Mouse (Mus musculus) lung, embryonic 14.5 days (tissue): ENCODE measurements at regions not wholly inside any gene's neighbourhood (a gene's known extent, or its start where the extent isn't known, plus 50 kb on each side); places are given as distances from the start of the nearest gene placed in this dataset.

Source experiments
- ATAC-seq: fragments of 200-750 bp; cut with Nextera tagmentation; 2 replicates; pipeline ENCODE4 v1.8.0; 2017; ENCODE audit warnings: mild to moderate bottlenecking, moderate TSS enrichment, moderate library complexity; ENCODE audit not compliant: insufficient read depth
- DNase-seq: peaks from one replicate; pipeline ENCODE4 v3.0.0-alpha.2; 2015
- H3K27ac ChIP-seq: fragments of 300-500 bp; sonication (generic); 2 replicates; pipeline ENCODE4 v1.5.1; 2014; ENCODE audit warnings: low read depth, mild to moderate bottlenecking, moderate library complexity
- H3K27me3 ChIP-seq: fragments of 300-500 bp; sonication (generic); 2 replicates; pipeline ENCODE4 v1.6.1; 2014; ENCODE audit warnings: low read length, control low read depth; ENCODE audit not compliant: insufficient read depth
- H3K36me3 ChIP-seq: fragments of 300-500 bp; sonication (generic); 2 replicates; pipeline ENCODE4 v1.6.1; 2014; ENCODE audit warnings: control low read depth; ENCODE audit not compliant: insufficient read depth
- H3K4me1 ChIP-seq: fragments of 300-500 bp; sonication (generic); 2 replicates; pipeline ENCODE4 v1.6.1; 2014; ENCODE audit warnings: antibody characterized with exemption, control low read depth; ENCODE audit not compliant: insufficient read depth
- H3K4me2 ChIP-seq: fragments of 300-500 bp; sonication (generic); 2 replicates; pipeline ENCODE4 v1.6.1; 2014; ENCODE audit warnings: mild to moderate bottlenecking
- H3K4me3 ChIP-seq: fragments of 300-500 bp; sonication (generic); 2 replicates; pipeline ENCODE4 v1.5.1; 2014; ENCODE audit warnings: low read depth, low read length
- H3K9ac ChIP-seq: fragments of 300-500 bp; sonication (generic); 2 replicates; pipeline ENCODE4 v1.6.1; 2014
- H3K9me3 ChIP-seq: fragments of 300-500 bp; sonication (generic); 2 replicates; pipeline ENCODE4 v1.6.1; 2016; ENCODE audit warnings: low read depth, low read length, control low read depth
- CTCF ChIP-seq: IDR thresholded peaks from 2 replicates; pipeline ENCODE4 v1.5.1; 2016; ENCODE audit warnings: antibody characterized with exemption, low read depth
- WGBS: fragments of 180-500 bp; shearing (Covaris S2); extraction: QIAGEN DNeasy Blood & Tissue Kit; methylation state at CpG from one replicate; pipeline ENCODE4 v1.1.7; 2014; 5-methylcytosine and 5-hydroxymethylcytosine counted together

DNA sequence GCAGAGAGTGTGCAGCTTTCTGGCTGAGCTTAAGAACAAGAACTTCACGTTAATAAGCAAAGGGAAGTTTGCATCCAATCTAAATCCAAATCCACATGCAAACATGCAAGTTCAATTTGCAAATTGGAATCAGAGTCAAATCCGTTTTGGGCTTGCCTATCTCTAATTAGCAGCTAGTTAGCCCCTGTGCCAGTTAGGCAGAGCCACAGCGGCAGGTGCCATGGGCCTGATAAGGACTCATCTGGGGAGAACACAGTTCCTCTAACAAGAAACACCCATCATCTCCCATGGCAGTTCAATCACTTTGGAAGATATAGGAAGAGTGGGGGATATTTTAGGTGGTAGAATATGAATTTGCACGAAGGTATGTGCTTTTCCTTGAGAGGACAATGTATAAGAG lies 168.0 kb upstream of the Dusp10 start:
- no peak for TF ChIP-seq CTCF
- no peak overlapping the region for H3K4me2 ChIP-seq

GRCm38 (mm10) chr1:183853956-183854613 lies 159.0 kb upstream of the Dusp10 start:
- Histone ChIP-seq H3K27ac (no peak overlapping the region), H3K27me3 (no peaks in the 10 kb centered on the region), H3K4me3 (no peak overlapping the region), H3K4me2 (no peak overlapping the region), H3K4me1 (no peaks in the 10 kb centered on the region), H3K36me3 (no peaks in the 10 kb centered on the region), H3K9me3 (no peaks in the 10 kb centered on the region), H3K9ac (no peak overlapping the region)
- DNase-seq (peak; percentile 30), ATAC-seq (no peak)
- TF ChIP-seq CTCF = no peak
- 71% methylated on average over 3 of the region's 3 CpGs for WGBS

More for the DNA sequence above, 168.0 kb upstream of the Dusp10 start:
- Histone ChIP-seq H3K4me1 (no peaks in the 10 kb centered on the region), H3K27me3 (no peaks in the 10 kb centered on the region), H3K9me3 (no peaks in the 10 kb centered on the region), H3K27ac (no peak overlapping the region), H3K36me3 (no peaks in the 10 kb centered on the region), H3K9ac (no peak overlapping the region), H3K4me3 (no peak overlapping the region)
- DNase-seq (no peak), ATAC-seq (no peak)
- 61% methylated on average over 4 of the region's 4 CpGs for WGBS

DNA sequence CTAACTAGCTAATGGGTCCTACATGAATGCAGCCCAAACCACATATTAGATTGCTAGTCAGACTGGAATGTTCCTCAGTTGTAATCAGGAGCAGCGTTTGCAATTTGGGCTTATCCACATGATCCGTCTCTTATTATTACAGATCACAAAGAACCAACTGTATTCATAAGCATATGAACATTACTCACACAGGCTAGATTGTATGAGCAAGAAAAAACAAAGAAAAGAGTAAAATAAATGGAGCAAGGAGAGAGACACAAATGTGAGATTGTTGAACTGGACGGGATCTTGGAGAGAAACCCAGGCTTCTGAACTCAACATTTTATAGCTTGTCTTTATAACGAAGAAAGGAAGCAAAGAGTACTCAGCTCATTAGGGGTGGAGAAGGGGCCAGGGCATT lies 148.0 kb upstream of the Dusp10 start:
- no peak for TF ChIP-seq CTCF
- WGBS = 83% methylated on average over 4 of the region's 4 CpGs
- Histone ChIP-seq H3K27ac (no peak overlapping the region), H3K4me1 (no peaks in the 10 kb centered on the region), H3K4me2 (no peak overlapping the region), H3K36me3 (no peaks in the 10 kb centered on the region), H3K27me3 (no peaks in the 10 kb centered on the region), H3K9me3 (no peaks in the 10 kb centered on the region), H3K9ac (no peak overlapping the region), H3K4me3 (no peak overlapping the region)
- DNase-seq = no peak
- no peak for ATAC-seq

DNA sequence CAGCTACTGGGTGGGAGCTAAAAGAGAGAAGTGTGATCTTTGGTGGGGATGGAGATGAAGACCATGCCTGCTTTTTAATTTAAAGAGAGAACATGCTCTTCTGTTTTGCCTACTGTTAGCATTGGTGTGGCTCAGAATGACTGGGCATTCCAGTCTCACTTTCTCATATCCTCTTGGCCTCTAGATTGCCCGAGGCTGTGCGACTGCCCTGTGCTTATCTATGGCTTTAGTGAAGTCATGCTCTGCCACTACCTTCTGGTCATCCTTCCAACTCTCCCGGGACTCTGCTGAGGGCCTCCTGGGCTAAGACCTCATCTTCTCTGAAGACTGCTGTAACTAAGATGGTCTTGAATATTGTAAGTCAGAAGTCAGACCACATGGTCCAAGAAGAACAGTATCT lies 147.5 kb upstream of the Dusp10 start:
- H3K4me2 ChIP-seq = no peak overlapping the region
- WGBS = 78% methylated on average over 3 of the region's 3 CpGs
- no peaks in the 10 kb centered on the region for H3K36me3 ChIP-seq
- H3K9me3 ChIP-seq = no peaks in the 10 kb centered on the region
- TF ChIP-seq CTCF = no peak
- H3K4me1 ChIP-seq = no peaks in the 10 kb centered on the region
- H3K9ac ChIP-seq = no peak overlapping the region
- H3K27me3 ChIP-seq = no peaks in the 10 kb centered on the region
- DNase-seq = no peak
- no peak overlapping the region for H3K27ac ChIP-seq
- H3K4me3 ChIP-seq = no peak overlapping the region
- no peak for ATAC-seq

DNA sequence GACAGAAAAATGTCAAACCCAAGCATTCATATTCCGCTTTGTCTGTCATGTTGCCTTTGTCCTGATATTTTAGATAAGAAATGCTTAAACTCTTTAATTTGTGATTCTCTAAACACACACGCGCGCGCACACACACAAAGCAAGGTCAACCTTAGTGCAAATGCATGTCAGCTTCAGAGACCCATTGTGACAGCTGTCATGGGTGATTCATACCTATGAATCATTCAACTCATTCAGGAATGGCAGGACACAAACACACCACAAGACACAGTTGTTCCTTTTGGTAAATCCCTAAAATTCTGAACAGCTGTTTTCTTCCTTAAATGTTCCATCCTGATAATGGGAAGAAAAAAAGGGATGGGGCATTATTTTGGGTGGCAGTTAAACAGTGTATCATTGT lies 144.1 kb upstream of the Dusp10 start:
- no peak overlapping the region for H3K9ac ChIP-seq
- no peak overlapping the region for H3K27ac ChIP-seq
- 95% methylated on average over 5 of the region's 5 CpGs for WGBS
- no peak overlapping the region for H3K4me2 ChIP-seq
- no peak overlapping the region for H3K4me3 ChIP-seq
- DNase-seq (no peak), ATAC-seq (no peak)
- H3K36me3 ChIP-seq = no peaks in the 10 kb centered on the region
- H3K4me1 ChIP-seq = no peaks in the 10 kb centered on the region
- TF ChIP-seq CTCF = no peak
- no peaks in the 10 kb centered on the region for H3K9me3 ChIP-seq
- H3K27me3 ChIP-seq = no peaks in the 10 kb centered on the region

DNA sequence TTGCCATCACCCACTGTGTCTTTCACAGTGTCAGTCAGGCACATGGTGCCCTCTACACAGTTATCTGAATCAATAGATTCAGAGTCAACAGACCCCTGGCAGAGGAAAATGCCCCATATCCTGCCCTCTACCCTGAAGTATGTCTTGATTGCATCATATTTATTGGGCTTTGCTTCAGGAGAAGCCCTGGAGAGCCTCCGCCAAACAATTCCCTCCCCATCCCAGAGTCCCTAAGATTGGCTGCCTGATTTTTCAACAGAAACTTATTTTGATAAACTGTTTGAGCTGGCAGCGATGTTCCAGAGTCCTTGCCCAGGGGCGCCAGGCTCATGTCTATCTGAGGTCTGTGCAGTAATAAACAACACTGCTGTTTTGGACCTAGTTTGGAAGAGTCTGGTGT lies 117.2 kb upstream of the Dusp10 start:
- Histone ChIP-seq H3K9ac (no peak overlapping the region), H3K27ac (no peak overlapping the region), H3K4me1 (no peaks in the 10 kb centered on the region), H3K4me2 (no peak overlapping the region), H3K9me3 (no peaks in the 10 kb centered on the region), H3K27me3 (no peaks in the 10 kb centered on the region), H3K36me3 (no peaks in the 10 kb centered on the region), H3K4me3 (no peak overlapping the region)
- WGBS = 84% methylated on average over 3 of the region's 3 CpGs
- TF ChIP-seq CTCF = no peak
- ATAC-seq (no peak), DNase-seq (no peak)

- Histone ChIP-seq H3K4me2 (no peak overlapping the region), H3K36me3 (no peaks in the 10 kb centered on the region), H3K4me3 (no peak overlapping the region), H3K27ac (no peak overlapping the region), H3K9me3 (no peaks in the 10 kb centered on the region), H3K27me3 (no peaks in the 10 kb centered on the region), H3K9ac (no peak overlapping the region), H3K4me1 (no peaks in the 10 kb centered on the region)
- TF ChIP-seq CTCF = no peak
- DNase-seq (no peak), ATAC-seq (no peak)
- 83% methylated on average over 3 of the region's 3 CpGs for WGBS
Measured at GRCm38 (mm10) chr1:183898091-183898490, 115.0 kb upstream of the Dusp10 start.

DNA sequence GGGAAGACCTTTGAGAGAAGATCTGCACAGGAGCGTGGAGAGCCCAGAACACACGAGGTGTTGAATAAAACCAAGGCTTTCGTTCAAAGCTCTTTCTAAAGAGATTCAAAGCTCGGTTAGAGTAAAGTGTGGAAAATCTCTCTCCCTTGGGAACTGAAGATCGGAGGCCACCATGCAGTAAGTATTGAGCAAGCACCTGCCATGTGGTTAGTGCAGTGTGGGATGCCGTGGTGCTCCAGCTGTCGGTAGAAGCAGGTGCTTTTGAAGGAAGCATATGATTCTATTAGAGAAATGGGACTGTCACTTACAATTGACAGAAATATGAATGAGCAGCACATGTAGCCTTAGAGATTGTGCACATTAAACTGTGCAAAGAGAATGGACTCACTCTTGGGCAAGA lies 108.5 kb upstream of the Dusp10 start:
- Histone ChIP-seq H3K4me1 (no peaks in the 10 kb centered on the region), H3K9me3 (no peaks in the 10 kb centered on the region), H3K36me3 (no peaks in the 10 kb centered on the region), H3K4me3 (no peak overlapping the region), H3K27me3 (no peaks in the 10 kb centered on the region), H3K27ac (no peak overlapping the region), H3K9ac (no peak overlapping the region), H3K4me2 (no peak overlapping the region)
- WGBS = 87% methylated on average over 7 of the region's 7 CpGs
- ATAC-seq (no peak), DNase-seq (no peak)
- no peak for TF ChIP-seq CTCF
